Mouse (Mus musculus): Measurements from ENCODE around the gene Gcnt2. TPM values are rescaled to one million over a fixed set of nuclear protein-coding genes. Genes with fewer than 3 reads are reported as not detected.

Gene Gcnt2
- polyA plus RNA-seq, 1 experiment = not detected

GRCm38 (mm10) chr13:40909060-40909459 lies 49.5 kb downstream of the Gcnt2 start:
- 85% methylated on average over 8 of the region's 8 CpGs for WGBS
- Histone ChIP-seq H3K4me3 (ENCODE audit: insufficient read depth, low read depth, low read length) (no peak overlapping the region), H3K4me1 (ENCODE audit: control insufficient read depth, insufficient read depth, low read length) (no peaks in the 10 kb centered on the region), H3K27ac (ENCODE audit: insufficient read depth, low read depth, low read length) (no peak overlapping the region)
- TF ChIP-seq POLR2A (IDR thresholded peaks at IDR 0.05; ENCODE audit: insufficient read depth, low read depth, low read length) (no peak), CTCF (IDR thresholded peaks at IDR 0.05; ENCODE audit: insufficient read depth, low read depth, low read length) (no peak)

GRCm38 (mm10) chr13:40910047-40910446 lies 50.5 kb downstream of the Gcnt2 start:
- 95% methylated on average over 6 of the region's 6 CpGs for WGBS
- TF ChIP-seq POLR2A (IDR thresholded peaks at IDR 0.05; ENCODE audit: insufficient read depth, low read depth, low read length) = no peak
- H3K4me1 ChIP-seq (ENCODE audit: control insufficient read depth, insufficient read depth, low read length) = no peaks in the 10 kb centered on the region
- H3K27ac ChIP-seq (ENCODE audit: insufficient read depth, low read depth, low read length) = no peak overlapping the region
- no peak overlapping the region for H3K4me3 ChIP-seq (ENCODE audit: insufficient read depth, low read depth, low read length)

GRCm38 (mm10) chr13:40911951-40912350 lies 52.4 kb downstream of the Gcnt2 start:
- no peaks in the 10 kb centered on the region for H3K4me1 ChIP-seq (ENCODE audit: control insufficient read depth, insufficient read depth, low read length)
- WGBS = 87% methylated on average over 6 of the region's 6 CpGs
- no peak overlapping the region for H3K27ac ChIP-seq (ENCODE audit: insufficient read depth, low read depth, low read length)
- no peak for TF ChIP-seq POLR2A (IDR thresholded peaks at IDR 0.05; ENCODE audit: insufficient read depth, low read depth, low read length)
- no peak for TF ChIP-seq CTCF (IDR thresholded peaks at IDR 0.05; ENCODE audit: insufficient read depth, low read depth, low read length)
- no peak overlapping the region for H3K4me3 ChIP-seq (ENCODE audit: insufficient read depth, low read depth, low read length)

- Histone ChIP-seq H3K4me1 (ENCODE audit: control insufficient read depth, insufficient read depth, low read length) (0 out of 2 replicates have a peak, but pooled peaks cover 2% of the 10 kb centered on the region), H3K4me3 (ENCODE audit: insufficient read depth, low read depth, low read length) (no peak overlapping the region), H3K27ac (ENCODE audit: insufficient read depth, low read depth, low read length) (no peak overlapping the region)
- TF ChIP-seq POLR2A (IDR thresholded peaks at IDR 0.05; ENCODE audit: insufficient read depth, low read depth, low read length) (no peak), CTCF (IDR thresholded peaks at IDR 0.05; ENCODE audit: insufficient read depth, low read depth, low read length) (no peak)
- 88% methylated on average over 14 of the region's 14 CpGs for WGBS
Measured at GRCm38 (mm10) chr13:40913395-40914018, 54.0 kb downstream of the Gcnt2 start.

- 76% methylated on average over 4 of the region's 4 CpGs for WGBS
- TF ChIP-seq CTCF (IDR thresholded peaks at IDR 0.05; ENCODE audit: insufficient read depth, low read depth, low read length) = no peak
- no peak for TF ChIP-seq POLR2A (IDR thresholded peaks at IDR 0.05; ENCODE audit: insufficient read depth, low read depth, low read length)
- no peak overlapping the region for H3K4me3 ChIP-seq (ENCODE audit: insufficient read depth, low read depth, low read length)
- 0 out of 2 replicates have a peak, but pooled peaks cover 2% of the 10 kb centered on the region for H3K4me1 ChIP-seq (ENCODE audit: control insufficient read depth, insufficient read depth, low read length)
- H3K27ac ChIP-seq (ENCODE audit: insufficient read depth, low read depth, low read length) = no peak overlapping the region
Measured at GRCm38 (mm10) chr13:40914053-40914585, 54.6 kb downstream of the Gcnt2 start.

- Histone ChIP-seq H3K4me3 (ENCODE audit: insufficient read depth, low read depth, low read length) (no peak overlapping the region), H3K4me1 (ENCODE audit: control insufficient read depth, insufficient read depth, low read length) (0 out of 2 replicates have a peak, but pooled peaks cover 2% of the 10 kb centered on the region), H3K27ac (ENCODE audit: insufficient read depth, low read depth, low read length) (no peak overlapping the region)
- no peak for TF ChIP-seq POLR2A (IDR thresholded peaks at IDR 0.05; ENCODE audit: insufficient read depth, low read depth, low read length)
- WGBS = 27% methylated on average over 21 of the region's 21 CpGs
Measured at GRCm38 (mm10) chr13:40916321-40917160, 57.0 kb downstream of the Gcnt2 start.

- no peak overlapping the region for H3K27ac ChIP-seq (ENCODE audit: insufficient read depth, low read depth, low read length)
- H3K4me1 ChIP-seq (ENCODE audit: control insufficient read depth, insufficient read depth, low read length) = 0 out of 2 replicates have a peak, but pooled peaks cover 4% of the 10 kb centered on the region
- TF ChIP-seq CTCF (IDR thresholded peaks at IDR 0.05; ENCODE audit: insufficient read depth, low read depth, low read length) (no peak), POLR2A (IDR thresholded peaks at IDR 0.05; ENCODE audit: insufficient read depth, low read depth, low read length) (no peak)
- peak overlapping the region; percentile 48 for H3K4me3 ChIP-seq (ENCODE audit: insufficient read depth, low read depth, low read length)
- whole genome bisulfite sequencing = under 1% methylated on average over 38 of the region's 38 CpGs
Measured at GRCm38 (mm10) chr13:40917161-40918091, 57.9 kb downstream of the Gcnt2 start.

GRCm38 (mm10) chr13:40921326-40922059 lies 61.9 kb downstream of the Gcnt2 start:
- 85% methylated on average over 8 of the region's 8 CpGs for WGBS
- TF ChIP-seq CTCF (IDR thresholded peaks at IDR 0.05; ENCODE audit: insufficient read depth, low read depth, low read length) = no peak
- no peak overlapping the region for H3K27ac ChIP-seq (ENCODE audit: insufficient read depth, low read depth, low read length)
- H3K4me3 ChIP-seq (ENCODE audit: insufficient read depth, low read depth, low read length) = no peak overlapping the region
- peaks cover 12% of the 10 kb centered on the region for H3K4me1 ChIP-seq (ENCODE audit: control insufficient read depth, insufficient read depth, low read length)

Measured in olfactory bulb, adult 2 months (tissue).